Mouse (Mus musculus) liver, embryonic 14.5 days (tissue): Measurements from ENCODE around the gene Cgnl1.

Experiments used
- CTCF ChIP-seq: IDR thresholded peaks from 2 replicates; pipeline ENCODE4 v1.5.1; 2016; ENCODE audit warnings: antibody characterized with exemption, low read depth, control low read depth
- EP300 ChIP-seq: IDR thresholded peaks from 2 replicates; pipeline ENCODE4 v1.6.1; 2016; ENCODE audit warnings: antibody characterized with exemption, low read depth

GRCm38 (mm10) chr9:71596888-71597287 is 174.5 kb downstream of the Cgnl1 start:
- TF ChIP-seq CTCF (no peak), EP300 (no peak)
